Mouse (Mus musculus): Measurements from ENCODE around the gene Otub2.

- no peak for TF ChIP-seq CTCF (IDR thresholded peaks at IDR 0.05; ENCODE audit: borderline replicate concordance, control insufficient read depth, extremely low read depth, insufficient read depth, low read length, poor library complexity)
- no peak for TF ChIP-seq POLR2A (IDR thresholded peaks at IDR 0.05; ENCODE audit: control insufficient read depth, extremely low read depth, insufficient read depth, low read length, poor library complexity)
Measured at GRCm38 (mm10) chr12:103341212-103341611, 47.3 kb upstream of the Otub2 start.
